Mouse (Mus musculus) lung, postnatal 0 days (tissue): ENCODE measurements around the gene Stx8. TPM values are rescaled to one million over a fixed set of nuclear protein-coding genes. Genes with fewer than 3 reads are reported as not detected.

Experiments used
- ATAC-seq: fragments of 200-750 bp; cut with Nextera tagmentation; 2 replicates; pipeline ENCODE4 v1.8.0; 2017; ENCODE audit warnings: moderate library complexity
- DNase-seq: peaks from one replicate; pipeline ENCODE4 v3.0.0-alpha.2; 2016; ENCODE audit warnings: low spot score
- H3K27ac ChIP-seq: fragments of 300-500 bp; sonication (generic); 2 replicates; pipeline ENCODE4 v1.5.1; 2014; ENCODE audit warnings: antibody characterized with exemption, mild to moderate bottlenecking, low read length, mixed read lengths
- H3K27me3 ChIP-seq: fragments of 300-500 bp; sonication (generic); replicated peaks from 2 replicates; pipeline ENCODE4 v1.6.1; 2014; ENCODE audit warnings: low read length, mixed read lengths; ENCODE audit not compliant: insufficient read depth
- H3K36me3 ChIP-seq: fragments of 300-500 bp; sonication (generic); 2 replicates; pipeline ENCODE4 v1.6.1; 2014; ENCODE audit warnings: low read length, mixed read lengths; ENCODE audit not compliant: insufficient read depth
- H3K4me1 ChIP-seq: fragments of 300-500 bp; sonication (generic); 2 replicates; pipeline ENCODE4 v1.6.1; 2014; ENCODE audit warnings: antibody characterized with exemption, low read depth, low read length, mixed read lengths; ENCODE audit not compliant: insufficient read depth
- H3K4me2 ChIP-seq: fragments of 300-500 bp; sonication (generic); replicated peaks from 2 replicates; pipeline ENCODE4 v1.6.1; 2014; ENCODE audit warnings: low read depth, mild to moderate bottlenecking, low read length, moderate library complexity, mixed read lengths
- H3K4me3 ChIP-seq: fragments of 300-500 bp; sonication (generic); 2 replicates; pipeline ENCODE4 v1.5.1; 2014; ENCODE audit warnings: low read depth, low read length
- H3K9ac ChIP-seq: fragments of 300-500 bp; sonication (generic); replicated peaks from 2 replicates; pipeline ENCODE4 v1.6.1; 2014; ENCODE audit warnings: low read depth, mild to moderate bottlenecking
- H3K9me3 ChIP-seq: fragments of 300-500 bp; sonication (generic); 2 replicates; pipeline ENCODE4 v1.6.1; 2016; ENCODE audit warnings: low read length, mixed read lengths
- CTCF ChIP-seq: IDR thresholded peaks from 2 replicates; pipeline ENCODE4 v1.5.1; 2016; ENCODE audit warnings: antibody characterized with exemption, mild to moderate bottlenecking
- EP300 ChIP-seq: IDR thresholded peaks from 2 replicates; pipeline ENCODE4 v1.6.1; 2016; ENCODE audit warnings: antibody characterized with exemption, mild to moderate bottlenecking, control low read depth
- WGBS: fragments of 180-500 bp; shearing (Covaris S2); extraction: QIAGEN DNeasy Blood & Tissue Kit; methylation state at CpG from one replicate; pipeline ENCODE4 v1.1.7; 2014; 5-methylcytosine and 5-hydroxymethylcytosine counted together
- polyA plus RNA-seq: library from polyadenylated mRNA; unstranded; fragments of >200 nt; fragmentation: Nextera tagmentation; extraction: Ambion mirVana; gene quantifications from 2 replicates; pipeline ENCODE4 v1.2.1, GENCODE M21; 2015

Gene Stx8
- polyA plus RNA-seq, 1 experiment from 2014 or later: 72.5 TPM

- DNase-seq (no peak), ATAC-seq (no peak)
- Histone ChIP-seq H3K4me3 (no peak overlapping the region), H3K27me3 (no peaks in the 10 kb centered on the region), H3K36me3 (no peaks in the 10 kb centered on the region), H3K4me1 (no peaks in the 10 kb centered on the region; the same call in 1 of the 2 replicates), H3K9ac (no peak overlapping the region), H3K27ac (no peak overlapping the region), H3K9me3 (no peaks in the 10 kb centered on the region), H3K4me2 (no peak overlapping the region)
- no peak for TF ChIP-seq CTCF
- no peak for TF ChIP-seq EP300
- 62% methylated on average over 17 of the region's 17 CpGs for WGBS
These were observed 83.5 kb downstream of the Stx8 start for GRCm38 (mm10) chr11:68049261-68050165.

GRCm38 (mm10) chr11:68050725-68051124, 84.7 kb downstream of the Stx8 start:
- DNase-seq: no peak
- Histone ChIP-seq H3K9ac (no peak overlapping the region), H3K4me3 (no peak overlapping the region), H3K36me3 (no peaks in the 10 kb centered on the region), H3K27me3 (no peaks in the 10 kb centered on the region), H3K4me1 (no peaks in the 10 kb centered on the region), H3K4me2 (no peak overlapping the region), H3K9me3 (no peaks in the 10 kb centered on the region), H3K27ac (no peak overlapping the region)
- WGBS: 31% methylated on average over 12 of the region's 12 CpGs
- TF ChIP-seq CTCF: no peak
- TF ChIP-seq EP300: no peak
- ATAC-seq: no peak

- Histone ChIP-seq H3K36me3 (no peaks in the 10 kb centered on the region), H3K27me3 (no peaks in the 10 kb centered on the region), H3K9me3 (no peaks in the 10 kb centered on the region), H3K4me3 (no peak overlapping the region), H3K9ac (no peak overlapping the region), H3K27ac (no peak overlapping the region), H3K4me2 (no peak overlapping the region), H3K4me1 (no peaks in the 10 kb centered on the region)
- ATAC-seq (no peak), DNase-seq (no peak)
- TF ChIP-seq CTCF: no peak
- no peak for TF ChIP-seq EP300
- WGBS: 90% methylated on average over 4 of the region's 4 CpGs
These were observed 85.3 kb downstream of the Stx8 start for GRCm38 (mm10) chr11:68051305-68051704.

- Histone ChIP-seq H3K9ac (no peak overlapping the region), H3K4me2 (no peak overlapping the region), H3K4me3 (no peak overlapping the region), H3K4me1 (no peaks in the 10 kb centered on the region), H3K27me3 (no peaks in the 10 kb centered on the region), H3K9me3 (no peaks in the 10 kb centered on the region), H3K27ac (no peak overlapping the region), H3K36me3 (no peaks in the 10 kb centered on the region)
- TF ChIP-seq EP300: no peak
- TF ChIP-seq CTCF: no peak
- no peak for DNase-seq
- ATAC-seq: no peak
- 60% methylated on average over 5 of the region's 5 CpGs for WGBS
These were observed 92.6 kb downstream of the Stx8 start for GRCm38 (mm10) chr11:68058466-68059201.

- H3K4me3 ChIP-seq: no peak overlapping the region
- DNase-seq (no peak), ATAC-seq (no peak)
- TF ChIP-seq EP300: no peak
- TF ChIP-seq CTCF: no peak
- no peaks in the 10 kb centered on the region for H3K9me3 ChIP-seq
- H3K9ac ChIP-seq: no peak overlapping the region
- no peaks in the 10 kb centered on the region for H3K27me3 ChIP-seq
- no peaks in the 10 kb centered on the region for H3K4me1 ChIP-seq
- H3K4me2 ChIP-seq: no peak overlapping the region
- 51% methylated on average over 4 of the region's 4 CpGs for WGBS
- H3K27ac ChIP-seq: no peak overlapping the region
- no peaks in the 10 kb centered on the region for H3K36me3 ChIP-seq
These were observed 94.7 kb downstream of the Stx8 start for GRCm38 (mm10) chr11:68060651-68061050.

- Histone ChIP-seq H3K27me3 (no peaks in the 10 kb centered on the region), H3K4me1 (no peaks in the 10 kb centered on the region), H3K9ac (no peak overlapping the region), H3K36me3 (no peaks in the 10 kb centered on the region), H3K4me2 (no peak overlapping the region), H3K9me3 (no peaks in the 10 kb centered on the region), H3K4me3 (no peak overlapping the region), H3K27ac (no peak overlapping the region)
- no peak for TF ChIP-seq CTCF
- no peak for TF ChIP-seq EP300
- no peak for ATAC-seq
- 83% methylated on average over 2 of the region's 2 CpGs for WGBS
- no peak for DNase-seq
These were observed 96.1 kb downstream of the Stx8 start for GRCm38 (mm10) chr11:68062116-68062515.
